Mouse (Mus musculus) CD4-positive, CD25-positive, alpha-beta regulatory T cell, adult 9 weeks (primary cell): ENCODE measurements around the gene Csn1s2a. TPM values are rescaled to one million over a fixed set of nuclear protein-coding genes. Genes with fewer than 3 reads are reported as not detected.

Source experiments
- polyA plus RNA-seq: library from polyadenylated mRNA; unstranded; fragments of 100-300 nt; shearing (Covaris generic); gene quantifications from one replicate; pipeline ENCODE4 v1.2.1, GENCODE M21; 2017

Csn1s2a gene
- not detected for polyA plus RNA-seq

GRCm38 (mm10) chr5:87774267-87774666, at the start of gene Csn1s2a:
Csn1s2a (plus strand) TSS chr5:87774567.

DNA sequence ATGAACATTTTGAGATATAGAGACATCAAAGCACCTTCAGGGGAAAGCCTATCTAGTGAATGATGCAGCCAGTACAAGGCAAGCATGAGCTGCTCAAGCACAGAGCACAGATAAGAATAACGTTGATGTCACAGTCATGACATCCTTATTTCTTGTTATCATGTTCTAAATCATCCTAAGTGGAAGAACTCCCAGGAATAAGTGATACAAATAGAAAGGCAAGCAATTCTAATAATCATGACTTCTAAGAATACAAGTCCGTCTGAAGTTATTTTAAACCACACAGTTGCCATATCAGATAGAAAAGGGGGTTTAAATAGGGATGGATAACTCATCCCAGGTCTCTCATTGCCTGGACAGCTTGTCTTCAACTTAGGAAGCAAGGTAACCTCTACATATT, 33.4 kb downstream of the Csn1s2a start, which contains the start of gene Csn1s2b:
Gene Csn1s2b (plus strand): TSS at position 301 of the 400 bp plus-strand sequence.

GRCm38 (mm10) chr5:87825386-87825785, 51.0 kb downstream of the Csn1s2a start, which contains the start of gene Prr27:
Prr27 (plus strand) TSS chr5:87825686.

Other genes starting within 250 kb of the Csn1s2a start
- gene Sult1b1, start 236.4 kb upstream of the Csn1s2a start, polyA plus RNA-seq = not detected
- not detected for gene Sult1d1, start 205.5 kb upstream of the Csn1s2a start, polyA plus RNA-seq
- gene Sult1e1, start 183.0 kb upstream of the Csn1s2a start, polyA plus RNA-seq = not detected
- not detected for gene Csn1s1, start 108.4 kb upstream of the Csn1s2a start, polyA plus RNA-seq
- not detected for gene Csn2, start 74.9 kb upstream of the Csn1s2a start, polyA plus RNA-seq
- gene Csn1s2b, start 33.5 kb downstream of the Csn1s2a start, polyA plus RNA-seq = not detected
- gene Prr27, start 51.1 kb downstream of the Csn1s2a start, polyA plus RNA-seq = not detected
- gene Odam, start 110.5 kb downstream of the Csn1s2a start, polyA plus RNA-seq = not detected
- not detected for gene Csn3, start 151.0 kb downstream of the Csn1s2a start, polyA plus RNA-seq
- not detected for gene 2310003L06Rik, start 194.9 kb downstream of the Csn1s2a start, polyA plus RNA-seq
- not detected for gene Gm28434, start 194.9 kb downstream of the Csn1s2a start, polyA plus RNA-seq
- not detected for gene Cabs1, start 204.9 kb downstream of the Csn1s2a start, polyA plus RNA-seq
- gene Smr3a, start 228.0 kb downstream of the Csn1s2a start, polyA plus RNA-seq = not detected